Mouse (Mus musculus) bone marrow, adult 2 months (tissue): Measurements from ENCODE around the gene Adgrf2.

Experiments
- CTCF ChIP-seq: fragments of 200-500 bp; IDR thresholded peaks from 2 replicates; pipeline ENCODE4 v1.5.1; 2011; ENCODE audit warnings: low read length, control low read depth; ENCODE audit not compliant: control insufficient read depth, insufficient read depth
- POLR2A ChIP-seq: fragments of 200-500 bp; IDR thresholded peaks from 2 replicates; pipeline ENCODE4 v1.6.1; 2011; ENCODE audit warnings: low read depth, mild to moderate bottlenecking, control low read depth, low read length, borderline replicate concordance; ENCODE audit not compliant: control insufficient read depth

GRCm38 (mm10) chr17:42738794-42739193 is 3.2 kb downstream of the Adgrf2 start:
- TF ChIP-seq CTCF (no peak), POLR2A (no peak)
